Mouse (Mus musculus): ENCODE measurements around the gene Slc26a10. TPM values are rescaled to one million over a fixed set of nuclear protein-coding genes. Genes with fewer than 3 reads are reported as not detected.
A peak's percentile ranks its signal among the peaks of the same experiment; 100 is the strongest.

The Slc26a10 gene
- polyA plus RNA-seq, 1 experiment from 2014 or later, result 18.0 TPM

DNA sequence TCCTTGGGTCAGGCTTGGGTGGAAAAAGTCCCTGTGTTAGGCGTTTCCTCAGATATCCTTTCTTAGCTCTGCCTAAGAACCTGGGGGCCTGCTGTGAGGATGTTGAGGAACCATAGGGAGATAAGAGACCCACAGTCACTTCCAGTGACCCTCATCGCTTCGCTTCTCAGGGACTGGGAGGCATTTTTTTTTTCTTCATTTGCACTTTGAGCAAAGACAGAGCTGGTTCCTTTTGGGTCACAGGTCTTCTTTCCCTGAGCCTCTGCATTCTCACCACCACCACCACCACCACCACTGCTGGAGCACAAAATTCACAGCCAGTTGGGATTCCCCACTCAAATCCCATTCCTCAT is 226 bp upstream of the Slc26a10 start:
- Histone ChIP-seq H3K4me1 (peaks cover 36% of the 10 kb centered on the region), H3K36me3 (peaks cover 19% of the 10 kb centered on the region), H3K9ac (no peak overlapping the region), H3K27ac (replicated peaks) (peak overlapping the region; percentile 37; the same call in 1 of the 2 replicates), H3K4me3 (peak overlapping the region; percentile 45), H3K27me3 (replicated peaks) (peaks cover 99% of the 10 kb centered on the region), H3K9me3 (no peaks in the 10 kb centered on the region), H3K4me2 (peak overlapping the region; percentile 73)
- WGBS, result 13% methylated on average over 3 of the region's 3 CpGs
- no peak for ATAC-seq (ENCODE audit: extremely low read depth, insufficient number of reproducible peaks, low FRiP score, low TSS enrichment)

DNA sequence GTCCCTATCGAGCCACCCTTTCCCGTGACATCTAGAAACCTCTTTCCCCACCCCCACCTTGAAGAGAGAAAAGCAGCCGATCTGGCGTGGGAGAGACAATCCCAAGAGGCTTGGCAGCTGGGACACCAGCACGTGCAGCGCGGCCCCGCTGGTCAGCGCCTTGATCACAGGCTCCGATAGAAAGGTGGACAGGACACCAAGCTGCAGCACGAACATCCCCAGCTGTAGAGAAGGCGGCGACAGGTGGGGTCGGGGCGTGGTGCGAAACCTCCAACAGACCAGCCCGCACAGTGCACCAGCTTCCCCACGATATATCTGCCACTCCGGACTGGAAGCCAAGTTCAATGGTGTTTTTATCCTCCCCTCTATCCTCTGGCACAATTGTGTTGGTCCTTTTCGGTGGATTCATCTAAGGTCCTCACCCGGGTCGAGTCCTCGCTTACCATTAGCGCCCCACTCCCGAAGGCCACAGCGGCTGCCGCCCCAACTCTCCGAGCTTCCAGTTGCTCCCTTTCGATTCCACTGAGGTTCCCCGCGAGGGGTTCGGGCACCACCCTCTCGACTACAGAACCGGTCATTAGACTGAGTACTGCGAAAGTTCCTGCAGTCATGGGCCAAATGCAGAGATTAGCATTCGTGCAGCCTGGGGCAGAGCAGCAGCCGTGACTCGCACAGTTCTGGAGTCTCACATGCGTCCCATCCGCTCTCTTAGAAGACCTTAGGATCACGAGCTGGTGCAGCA is 2.0 kb downstream of the Slc26a10 start:
- Histone ChIP-seq H3K9me3 (no peaks in the 10 kb centered on the region), H3K36me3 (peaks cover 8% of the 10 kb centered on the region), H3K27ac (replicated peaks) (no peak overlapping the region), H3K27me3 (replicated peaks) (peaks cover 99% of the 10 kb centered on the region), H3K9ac (peak overlapping the region; percentile 68), H3K4me1 (peaks cover 27% of the 10 kb centered on the region), H3K4me2 (peak overlapping the region; percentile 73), H3K4me3 (peak overlapping the region; percentile 45)
- ATAC-seq (ENCODE audit: extremely low read depth, insufficient number of reproducible peaks, low FRiP score, low TSS enrichment), result no peak
- 5% methylated on average over 41 of the region's 41 CpGs for WGBS

DNA sequence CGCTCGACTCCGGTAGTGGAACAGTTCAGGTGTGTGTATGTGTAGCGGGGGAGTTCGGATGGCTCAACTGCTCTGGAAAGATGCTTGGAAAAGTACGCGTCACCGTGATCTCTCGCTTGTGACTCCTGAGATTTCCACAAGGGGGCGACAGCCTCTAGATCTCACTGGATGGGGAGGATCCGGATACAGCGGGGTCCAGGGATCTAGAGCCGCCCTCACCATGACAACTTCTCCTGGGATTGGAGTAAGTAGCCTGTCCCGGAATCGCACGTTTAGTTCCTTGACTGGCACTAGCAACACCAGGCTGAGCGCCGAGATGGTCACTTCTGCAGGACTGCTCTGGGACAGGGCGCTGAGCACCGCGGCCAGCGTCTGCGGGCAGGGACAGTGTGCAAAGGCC is 2.7 kb downstream of the Slc26a10 start:
- Histone ChIP-seq H3K4me3 (peak overlapping the region; percentile 45), H3K27me3 (replicated peaks) (peaks cover 99% of the 10 kb centered on the region), H3K9me3 (no peaks in the 10 kb centered on the region), H3K9ac (peak overlapping the region; percentile 68), H3K4me2 (peak overlapping the region; percentile 73), H3K4me1 (peaks cover 26% of the 10 kb centered on the region), H3K36me3 (peaks cover 3% of the 10 kb centered on the region; the same call in 1 of the 2 replicates), H3K27ac (replicated peaks) (no peak overlapping the region)
- peak; percentile 21; the same call in 1 of the 2 replicates for ATAC-seq (ENCODE audit: extremely low read depth, insufficient number of reproducible peaks, low FRiP score, low TSS enrichment)
- 2% methylated on average over 23 of the region's 23 CpGs for WGBS

DNA sequence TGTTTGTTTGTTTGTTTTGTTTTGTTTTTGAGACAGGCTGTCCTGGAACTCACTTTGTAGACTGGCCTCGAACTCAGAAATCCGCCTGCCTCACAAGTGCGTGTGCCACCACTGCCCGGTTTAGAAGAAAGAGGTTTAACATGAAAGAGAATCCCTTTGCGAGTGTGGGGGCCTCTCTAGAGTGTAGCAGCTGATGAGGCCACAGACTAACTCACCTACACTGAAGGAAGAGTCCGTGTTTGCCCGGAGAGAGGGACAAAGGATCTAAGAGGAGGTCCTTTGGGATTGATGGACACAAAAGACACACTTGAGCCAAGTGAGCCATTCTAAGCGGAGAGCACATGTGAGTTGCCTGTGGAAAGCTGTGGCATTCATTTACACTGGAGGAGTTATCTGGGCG is 3.2 kb downstream of the Slc26a10 start:
- Histone ChIP-seq H3K27ac (replicated peaks) (no peak overlapping the region), H3K4me1 (peaks cover 26% of the 10 kb centered on the region), H3K9me3 (no peaks in the 10 kb centered on the region), H3K36me3 (no peaks in the 10 kb centered on the region), H3K9ac (no peak overlapping the region), H3K4me3 (no peak overlapping the region; the same call in 1 of the 2 replicates), H3K4me2 (peak overlapping the region; percentile 73), H3K27me3 (replicated peaks) (peaks cover 98% of the 10 kb centered on the region)
- no peak for ATAC-seq (ENCODE audit: extremely low read depth, insufficient number of reproducible peaks, low FRiP score, low TSS enrichment)
- 18% methylated on average over 9 of the region's 9 CpGs for WGBS

DNA sequence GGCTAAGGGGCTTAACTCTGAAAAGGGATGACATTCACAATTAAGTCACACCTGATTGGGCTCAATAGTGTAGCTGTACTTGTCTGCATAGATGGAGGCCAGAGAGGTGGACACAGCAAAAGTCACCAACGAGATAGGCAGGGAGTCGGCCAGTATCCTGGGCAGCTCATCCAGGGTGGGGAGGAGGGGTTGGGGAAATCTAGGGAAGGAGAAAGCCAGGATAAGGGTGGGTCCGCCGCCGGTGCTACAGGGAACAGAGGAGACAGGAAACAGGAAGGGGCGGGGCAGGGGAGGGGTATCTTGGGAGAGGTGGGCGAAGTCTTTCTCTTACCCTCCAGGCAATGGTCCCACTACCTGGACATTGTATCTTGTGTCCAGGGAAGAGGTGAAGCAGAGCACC is 3.7 kb downstream of the Slc26a10 start:
- Histone ChIP-seq H3K27ac (replicated peaks) (no peak overlapping the region), H3K9ac (no peak overlapping the region), H3K36me3 (no peaks in the 10 kb centered on the region), H3K4me1 (peaks cover 26% of the 10 kb centered on the region), H3K4me2 (peak overlapping the region; percentile 36), H3K27me3 (replicated peaks) (peaks cover 98% of the 10 kb centered on the region), H3K4me3 (no peak overlapping the region), H3K9me3 (no peaks in the 10 kb centered on the region)
- ATAC-seq (ENCODE audit: extremely low read depth, insufficient number of reproducible peaks, low FRiP score, low TSS enrichment), result no peak
- WGBS, result 6% methylated on average over 7 of the region's 7 CpGs

DNA sequence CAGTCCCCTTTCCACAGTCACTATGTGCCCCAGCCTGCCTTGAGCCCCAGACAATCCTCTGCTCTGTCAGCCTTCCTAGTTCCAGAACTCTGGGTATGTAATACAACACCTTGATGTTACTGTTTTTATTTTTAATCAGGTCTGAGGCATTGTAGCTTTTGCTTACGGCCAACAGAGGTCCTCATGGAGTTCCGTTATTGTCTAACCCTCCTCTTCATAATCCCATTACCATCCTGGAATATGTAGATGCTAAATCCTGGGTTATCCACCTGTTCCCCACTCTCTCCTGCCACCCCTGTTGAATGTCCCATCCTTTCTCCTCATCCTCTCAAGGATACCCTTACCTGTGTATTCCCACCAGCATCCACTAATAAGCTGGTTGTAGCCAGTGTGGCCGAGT is 4.2 kb downstream of the Slc26a10 start:
- no peak for ATAC-seq (ENCODE audit: extremely low read depth, insufficient number of reproducible peaks, low FRiP score, low TSS enrichment)
- Histone ChIP-seq H3K27me3 (replicated peaks) (peaks cover 98% of the 10 kb centered on the region), H3K9ac (no peak overlapping the region), H3K4me2 (no peak overlapping the region), H3K4me3 (no peak overlapping the region), H3K9me3 (no peaks in the 10 kb centered on the region), H3K27ac (replicated peaks) (no peak overlapping the region), H3K4me1 (peaks cover 26% of the 10 kb centered on the region), H3K36me3 (no peaks in the 10 kb centered on the region)
- 30% methylated on average over 3 of the region's 3 CpGs for WGBS

DNA sequence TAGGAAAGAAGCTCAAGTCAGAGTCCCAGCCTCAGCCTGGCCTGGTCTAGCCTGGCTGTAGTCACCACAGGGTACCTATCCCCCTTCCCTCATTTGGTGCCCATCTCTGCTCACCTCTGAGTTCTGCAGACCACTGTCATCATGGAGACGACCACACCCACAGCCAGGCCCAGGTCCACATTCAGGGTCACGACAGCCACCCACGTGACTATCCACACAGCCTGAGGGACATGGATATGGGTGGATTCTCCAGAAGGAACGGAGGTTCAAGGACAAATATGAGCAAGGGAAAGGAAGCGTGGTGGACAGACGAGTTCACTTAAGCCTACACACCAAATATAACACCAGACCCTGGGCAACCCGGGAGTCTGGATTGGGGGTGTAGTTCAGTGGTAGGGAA is 6.3 kb downstream of the Slc26a10 start:
- ATAC-seq (ENCODE audit: extremely low read depth, insufficient number of reproducible peaks, low FRiP score, low TSS enrichment), result no peak
- Histone ChIP-seq H3K4me2 (no peak overlapping the region), H3K9me3 (no peaks in the 10 kb centered on the region), H3K4me3 (no peak overlapping the region), H3K4me1 (peaks cover 32% of the 10 kb centered on the region), H3K27me3 (replicated peaks) (peaks cover 98% of the 10 kb centered on the region), H3K9ac (no peak overlapping the region), H3K27ac (replicated peaks) (no peak overlapping the region), H3K36me3 (no peaks in the 10 kb centered on the region)
- 78% methylated on average over 7 of the region's 7 CpGs for WGBS

DNA sequence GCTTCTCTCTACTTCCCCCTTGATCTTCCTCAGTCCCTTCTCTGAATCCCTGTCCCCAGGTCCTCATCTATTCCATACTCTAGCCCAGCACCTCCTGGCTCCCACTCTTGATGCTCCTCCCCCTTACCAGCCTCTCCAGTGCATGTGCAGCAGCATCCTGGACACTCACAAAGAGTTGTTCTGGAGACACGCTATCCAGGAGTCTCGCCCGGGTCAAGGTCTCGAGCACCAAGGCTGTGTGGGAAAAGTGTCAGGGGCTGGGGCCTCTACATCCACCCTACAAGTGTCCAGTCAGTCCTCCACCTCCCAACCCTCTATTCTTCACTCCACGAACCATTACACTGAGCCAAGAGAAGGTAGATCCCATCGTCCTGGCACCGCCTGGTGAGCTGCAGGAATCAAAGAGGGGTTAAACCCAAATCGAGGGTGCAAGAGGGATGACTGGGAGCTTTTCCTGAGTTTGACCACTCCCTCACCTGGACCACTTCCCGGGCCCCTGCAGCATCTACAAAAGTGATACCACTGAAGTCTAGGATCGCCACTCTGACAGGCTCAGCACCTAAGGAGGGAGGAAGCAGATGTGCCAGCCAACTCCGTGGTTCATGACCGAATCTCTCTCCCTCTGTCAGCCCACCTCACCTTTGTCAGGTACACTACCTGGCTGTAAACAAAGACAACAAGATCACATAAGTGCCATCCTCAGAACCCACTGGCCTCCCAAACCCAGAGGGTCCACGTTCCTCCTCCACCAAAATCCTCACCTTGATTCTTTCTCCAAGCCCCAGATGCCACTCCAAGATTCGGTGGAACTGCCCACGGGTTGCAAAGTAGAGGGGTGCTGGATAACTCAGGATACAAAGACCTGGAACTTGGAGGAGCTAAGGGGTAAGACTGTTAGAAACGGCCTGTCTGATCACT is 7.0 kb downstream of the Slc26a10 start:
- Histone ChIP-seq H3K9ac (no peak overlapping the region), H3K9me3 (no peaks in the 10 kb centered on the region), H3K4me1 (peaks cover 28% of the 10 kb centered on the region), H3K27me3 (replicated peaks) (peaks cover 98% of the 10 kb centered on the region), H3K4me3 (no peak overlapping the region), H3K36me3 (no peaks in the 10 kb centered on the region), H3K27ac (replicated peaks) (no peak overlapping the region), H3K4me2 (no peak overlapping the region)
- ATAC-seq (ENCODE audit: extremely low read depth, insufficient number of reproducible peaks, low FRiP score, low TSS enrichment), result no peak
- WGBS, result 72% methylated on average over 16 of the region's 16 CpGs

DNA sequence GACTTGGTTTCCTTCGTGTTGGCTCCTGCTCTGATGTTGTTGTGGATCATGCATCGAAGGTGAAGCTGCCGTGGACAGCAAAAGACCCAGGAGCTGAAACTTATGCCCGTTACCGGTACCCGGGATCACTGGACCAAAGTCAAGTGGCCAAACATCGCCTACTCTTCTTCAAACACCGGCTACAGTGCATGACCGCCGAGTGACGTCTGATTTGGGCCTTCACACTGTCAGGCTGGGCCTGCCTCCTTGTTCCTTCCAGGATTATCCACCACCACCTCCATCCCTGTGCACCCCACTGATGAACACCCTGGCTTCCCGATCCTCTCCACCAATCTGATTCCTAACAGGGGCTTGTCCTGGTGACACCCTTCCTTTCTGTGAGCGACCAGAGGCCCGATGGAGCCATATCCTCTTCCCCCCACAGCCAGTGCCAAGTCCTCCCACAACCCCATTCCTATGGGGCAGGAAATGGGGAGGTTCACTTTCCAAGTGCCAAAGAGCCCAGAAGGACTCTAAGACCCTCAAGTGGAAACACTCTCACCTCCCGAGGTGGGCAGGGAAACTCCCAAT is 8.7 kb downstream of the Slc26a10 start:
- 77% methylated on average over 15 of the region's 15 CpGs for WGBS
- Histone ChIP-seq H3K4me1 (peaks cover 26% of the 10 kb centered on the region), H3K27me3 (replicated peaks) (peaks cover 99% of the 10 kb centered on the region), H3K9me3 (no peaks in the 10 kb centered on the region), H3K4me2 (no peak overlapping the region), H3K27ac (replicated peaks) (no peak overlapping the region), H3K36me3 (no peaks in the 10 kb centered on the region), H3K9ac (no peak overlapping the region), H3K4me3 (no peak overlapping the region)
- ATAC-seq (ENCODE audit: extremely low read depth, insufficient number of reproducible peaks, low FRiP score, low TSS enrichment), result no peak

DNA sequence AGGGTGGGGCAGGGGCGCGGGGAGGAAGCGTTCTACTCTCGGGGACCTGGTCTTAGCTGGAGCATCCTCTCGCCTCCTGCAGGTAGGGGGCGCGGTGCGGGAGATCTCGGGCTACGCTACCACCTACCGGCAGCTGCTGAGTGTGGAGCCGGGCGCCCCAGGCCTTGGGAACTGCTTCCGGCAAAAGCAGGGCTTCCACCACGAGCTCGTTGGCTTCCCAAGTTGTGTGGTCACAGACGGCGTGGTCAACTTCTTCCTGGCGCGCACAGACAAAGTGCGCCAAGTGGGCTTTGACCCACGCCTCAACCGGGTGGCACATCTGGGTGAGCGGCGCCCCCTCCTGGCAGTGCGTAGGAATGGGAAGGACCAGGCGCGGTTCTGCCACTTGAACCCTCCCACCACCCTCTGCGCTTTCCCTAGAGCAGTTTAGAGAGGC is 9.6 kb downstream of the Slc26a10 start:
- H3K9ac ChIP-seq, result peak overlapping the region; percentile 8; the same call in 1 of the 2 replicates
- 1% methylated on average over 29 of the region's 29 CpGs for WGBS
- ATAC-seq (ENCODE audit: extremely low read depth, insufficient number of reproducible peaks, low FRiP score, low TSS enrichment), result peak; percentile 28; the same call in 1 of the 2 replicates
- no peaks in the 10 kb centered on the region for H3K9me3 ChIP-seq
- H3K27me3 ChIP-seq (replicated peaks), result peaks cover 99% of the 10 kb centered on the region
- peak overlapping the region; percentile 48 for H3K4me3 ChIP-seq
- no peaks in the 10 kb centered on the region for H3K36me3 ChIP-seq
- no peak overlapping the region for H3K27ac ChIP-seq (replicated peaks)
- H3K4me2 ChIP-seq, result peak overlapping the region; percentile 66
- peaks cover 35% of the 10 kb centered on the region for H3K4me1 ChIP-seq

DNA sequence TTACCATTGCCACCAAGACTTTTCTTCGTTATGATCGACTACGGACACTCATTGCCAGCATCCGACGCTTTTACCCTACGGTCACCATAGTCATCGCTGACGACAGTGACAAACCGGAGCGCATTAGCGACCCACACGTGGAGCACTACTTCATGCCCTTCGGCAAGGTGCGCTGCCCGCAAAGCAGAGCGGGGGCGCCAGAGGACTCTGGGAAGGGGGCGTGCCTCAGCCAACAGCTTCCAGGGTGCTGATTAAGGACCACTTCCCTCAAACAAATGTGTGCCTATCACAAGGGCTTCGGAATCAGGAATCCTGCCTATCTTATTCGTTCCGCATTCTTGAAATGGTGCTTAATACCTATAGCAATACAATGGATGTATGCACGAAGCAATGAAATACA is 10.4 kb downstream of the Slc26a10 start:
- no peaks in the 10 kb centered on the region for H3K9me3 ChIP-seq
- H3K27me3 ChIP-seq (replicated peaks), result peaks cover 99% of the 10 kb centered on the region
- peak overlapping the region; percentile 66 for H3K4me2 ChIP-seq
- no peak overlapping the region for H3K9ac ChIP-seq
- no peak for ATAC-seq (ENCODE audit: extremely low read depth, insufficient number of reproducible peaks, low FRiP score, low TSS enrichment)
- no peaks in the 10 kb centered on the region for H3K36me3 ChIP-seq
- 1% methylated on average over 22 of the region's 22 CpGs for WGBS
- peak overlapping the region; percentile 48 for H3K4me3 ChIP-seq
- peaks cover 43% of the 10 kb centered on the region for H3K4me1 ChIP-seq
- no peak overlapping the region for H3K27ac ChIP-seq (replicated peaks)

Measured in heart, embryonic 13.5 days (tissue).